Mouse (Mus musculus): ENCODE measurements around the gene Olfr1085.
"Not testable (repeated sequence)": the region's sequence is repeated elsewhere in the genome, so short reads cannot be mapped to it uniquely, and the experiment has no call there.

Gene Olfr1085

GRCm38 (mm10) chr2:86661919-86662318 is at the start of gene Olfr1085:
TSS of gene Olfr1085 (minus strand) at chr2:86662019.
- DNase-seq (ENCODE audit: extremely low read depth, insufficient read length, low spot score): no peak

GRCm38 (mm10) chr2:86698295-86698694 is 36.5 kb upstream of the Olfr1085 start, which contains the start of gene Olfr1087:
TSS of gene Olfr1087 (minus strand) at chr2:86698395.
- DNase-seq (ENCODE audit: extremely low read depth, insufficient read length, low spot score): no peak

GRCm38 (mm10) chr2:86679992-86680391 is 18.2 kb upstream of the Olfr1085 start, which contains the start of gene Olfr1086:
TSS of gene Olfr1086 (minus strand) at chr2:86680092.
- DNase-seq (ENCODE audit: extremely low read depth, insufficient read length, low spot score): no peak

DNA sequence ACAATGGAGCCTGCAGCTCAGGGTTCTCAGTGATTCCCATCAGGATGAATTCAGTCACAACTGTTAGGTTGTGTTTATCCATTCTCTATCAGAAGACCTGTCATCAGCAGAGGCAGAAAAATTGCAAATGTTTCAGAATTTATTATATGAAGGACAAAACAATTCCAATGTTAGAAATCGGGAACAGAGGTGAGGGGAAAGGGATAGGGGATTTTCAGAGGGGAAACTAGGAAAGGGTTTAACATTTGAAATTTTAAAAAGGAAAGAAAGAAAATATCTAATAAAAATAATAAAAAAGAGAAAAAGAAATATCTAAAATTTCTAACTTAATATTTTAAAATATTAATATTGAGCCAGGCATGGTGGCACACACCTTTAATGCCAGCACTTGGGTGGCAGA is 22.2 kb downstream of the Olfr1085 start, which contains the start of gene Olfr1084:
TSS of gene Olfr1084 (minus strand) at position 101 of the 400 bp plus-strand sequence.
- DNase-seq (ENCODE audit: extremely low read depth, insufficient read length, low spot score): not testable (repeated sequence)

Measured in 3134 (cell line).